Mouse (Mus musculus) testis, postnatal 14 days (tissue): Measurements from ENCODE around the gene Eif4ebp2.

Experiments used
- DNase-seq: peaks from one replicate; pipeline ENCODE4 v3.0.0; 2021; ENCODE audit warnings: low spot score

Gene Eif4ebp2

DNA sequence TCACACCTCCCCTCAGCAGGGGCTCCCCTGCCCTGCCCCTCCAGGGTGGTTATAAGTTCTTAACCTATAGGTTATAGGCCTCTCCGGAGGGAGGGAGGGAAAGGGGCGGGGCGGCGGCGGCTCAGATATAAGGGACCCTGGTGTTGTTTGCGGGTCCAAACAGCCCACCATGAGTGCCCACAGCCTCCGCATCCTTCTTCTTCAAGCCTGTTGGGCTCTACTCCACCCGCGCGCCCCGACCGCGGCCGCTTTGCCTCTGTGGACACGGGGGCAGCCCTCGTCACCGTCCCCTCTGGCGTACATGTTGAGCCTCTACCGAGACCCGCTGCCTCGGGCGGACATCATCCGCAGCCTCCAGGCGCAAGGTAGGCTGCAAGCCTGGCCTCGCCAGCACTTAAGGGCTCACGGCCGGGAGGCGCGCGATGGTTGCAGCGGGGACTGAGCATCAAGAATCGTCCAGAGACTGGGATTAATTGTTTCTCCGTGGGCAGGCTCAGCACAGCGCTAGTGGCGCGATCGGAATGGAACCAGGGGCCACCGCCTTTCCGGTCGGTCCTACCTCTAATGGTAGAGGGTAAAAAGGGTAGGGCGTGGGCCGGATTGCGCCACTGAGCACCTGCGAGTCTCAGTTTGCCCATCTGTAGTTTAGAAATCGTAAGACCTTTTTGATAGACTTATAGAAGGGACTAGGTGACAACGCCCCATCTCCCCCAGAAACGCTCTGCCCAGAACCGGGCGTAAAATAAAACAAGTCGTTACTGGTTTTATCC lies 34.1 kb downstream of the Eif4ebp2 start:
- DNase-seq = no peak

DNA sequence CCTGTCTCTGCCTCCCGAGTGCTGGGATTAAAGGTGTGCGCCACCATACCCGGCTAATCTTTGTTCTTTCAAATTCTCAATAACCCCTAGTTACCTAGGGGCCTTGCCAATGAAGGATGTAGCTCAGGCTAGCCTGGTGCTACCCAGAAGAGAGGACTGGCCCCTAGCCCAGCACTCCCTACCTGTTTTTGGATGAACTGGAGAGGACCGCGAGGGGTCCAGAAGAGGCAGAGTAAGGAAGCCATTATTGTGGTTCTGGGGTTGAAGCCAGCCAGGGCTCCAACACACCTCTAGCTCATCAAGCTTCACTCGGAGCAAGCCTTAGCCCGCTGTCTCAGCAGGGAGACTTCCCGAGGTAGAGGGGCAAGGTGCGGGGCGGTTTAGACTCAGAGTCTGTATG lies 34.8 kb downstream of the Eif4ebp2 start, which contains the start of gene Nodal:
Gene Nodal (plus strand): TSS at position 301 of the 400 bp plus-strand sequence.
- no peak for DNase-seq

DNA sequence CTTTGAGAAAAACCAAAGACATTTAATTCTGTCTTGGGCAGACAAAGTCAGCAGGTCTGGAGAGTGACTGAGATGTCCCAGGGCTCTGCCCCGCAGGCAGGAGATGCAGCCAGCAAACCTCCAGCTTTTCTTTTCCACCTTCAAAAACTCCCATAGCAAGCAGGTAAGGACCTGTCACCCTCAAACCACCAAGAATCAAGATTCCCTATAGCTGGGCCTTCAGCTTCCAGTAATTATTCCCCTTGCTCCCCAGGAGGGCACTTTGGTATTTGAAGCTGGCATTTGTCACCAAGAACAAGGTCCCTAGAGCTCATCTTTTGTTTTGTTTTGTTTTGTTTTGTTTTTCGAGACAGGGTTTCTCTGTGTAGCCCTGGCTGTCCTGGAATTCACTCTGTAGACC lies 35.4 kb downstream of the Eif4ebp2 start:
- DNase-seq = no peak

DNA sequence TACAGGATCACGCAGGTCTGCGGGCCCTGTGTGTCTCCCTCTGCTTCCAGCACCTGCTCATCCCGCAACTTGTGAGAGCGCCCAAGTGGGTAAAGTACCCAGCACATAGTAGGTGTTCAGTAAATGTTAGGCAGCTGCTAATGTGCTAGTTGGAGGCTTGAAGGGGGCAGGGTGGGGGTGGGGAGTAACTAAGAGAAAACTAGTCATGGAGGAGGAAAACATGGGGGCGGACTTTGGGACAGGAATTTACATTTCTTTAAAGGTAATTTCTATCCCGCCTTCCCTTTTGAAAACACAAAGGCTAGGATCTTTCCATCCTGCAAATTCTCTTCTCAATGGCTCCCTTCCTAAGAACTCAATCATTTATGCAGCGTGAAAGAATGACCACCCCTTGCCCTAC lies 35.9 kb downstream of the Eif4ebp2 start:
- no peak for DNase-seq

DNA sequence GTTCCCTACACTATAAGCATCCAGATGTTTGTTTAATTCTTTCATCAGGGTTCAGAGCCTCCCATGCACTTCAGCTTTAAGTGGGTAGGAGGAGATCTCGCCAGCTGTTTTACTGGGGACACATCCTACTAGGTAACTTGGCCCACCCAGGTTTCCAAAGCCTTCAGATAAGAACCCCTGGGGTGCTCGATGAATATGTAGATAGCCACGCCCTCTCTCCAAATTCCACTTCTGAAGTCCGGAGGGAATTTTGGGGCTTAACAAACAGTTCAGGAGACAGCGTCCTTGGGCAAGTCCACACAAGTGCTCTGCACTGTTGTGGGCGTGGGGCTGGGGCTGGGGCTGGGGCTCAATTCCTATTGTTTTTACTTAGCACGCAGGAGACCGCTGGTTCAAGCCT lies 36.6 kb downstream of the Eif4ebp2 start:
- DNase-seq = no peak

DNA sequence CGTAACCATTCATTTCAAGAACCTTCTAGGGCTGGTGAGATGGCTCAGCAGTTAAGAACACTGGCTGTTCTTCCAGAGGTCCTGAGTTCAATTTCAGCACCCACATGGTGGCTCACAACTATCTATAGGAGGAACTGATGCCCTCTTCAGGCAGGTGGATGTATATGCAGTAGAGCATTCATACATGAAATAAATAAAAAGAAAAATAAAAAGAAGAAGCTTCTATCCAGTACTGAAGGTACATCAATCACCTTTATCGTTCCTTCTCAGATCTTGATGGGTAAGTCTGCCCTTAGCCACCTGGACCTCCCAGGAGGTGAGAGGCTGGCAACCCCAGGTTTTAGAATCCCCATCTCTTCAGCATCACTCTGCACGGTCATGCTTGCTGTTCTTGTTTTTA lies 37.2 kb downstream of the Eif4ebp2 start:
- DNase-seq = no peak

DNA sequence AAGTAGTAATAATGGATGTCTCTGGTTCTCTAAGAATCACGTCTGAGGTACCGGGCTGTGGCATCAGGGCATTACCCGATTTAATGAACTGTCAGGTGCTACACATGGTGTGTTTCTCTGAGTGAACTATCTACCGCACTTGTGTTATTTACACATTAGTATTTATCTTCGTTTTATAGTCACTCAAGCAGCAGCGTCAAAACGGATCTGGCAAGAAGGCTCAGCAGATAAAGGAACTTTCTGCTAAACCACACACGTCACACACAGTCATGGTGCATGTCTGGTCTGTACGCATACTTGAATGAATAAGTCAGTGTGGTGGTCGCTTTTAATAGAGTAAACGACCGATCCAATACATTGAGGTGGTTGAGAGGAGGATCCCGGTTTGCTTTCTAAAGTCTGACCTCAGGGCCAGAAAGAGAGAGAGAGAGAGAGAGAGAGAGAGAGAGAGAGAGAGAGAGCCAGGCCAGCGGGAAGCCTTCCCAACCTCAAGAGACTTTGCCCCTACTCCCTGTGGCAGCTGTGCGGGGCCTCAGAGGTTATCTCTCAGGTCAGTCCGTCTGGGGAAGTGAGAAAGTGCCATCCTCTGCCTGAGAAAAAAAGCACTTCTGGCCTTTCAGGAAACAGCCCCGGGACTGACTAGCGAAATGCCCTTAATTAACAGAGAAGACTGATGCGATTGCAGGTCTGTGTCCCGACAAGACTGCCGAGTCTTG lies 39.4 kb downstream of the Eif4ebp2 start:
- no peak for DNase-seq

DNA sequence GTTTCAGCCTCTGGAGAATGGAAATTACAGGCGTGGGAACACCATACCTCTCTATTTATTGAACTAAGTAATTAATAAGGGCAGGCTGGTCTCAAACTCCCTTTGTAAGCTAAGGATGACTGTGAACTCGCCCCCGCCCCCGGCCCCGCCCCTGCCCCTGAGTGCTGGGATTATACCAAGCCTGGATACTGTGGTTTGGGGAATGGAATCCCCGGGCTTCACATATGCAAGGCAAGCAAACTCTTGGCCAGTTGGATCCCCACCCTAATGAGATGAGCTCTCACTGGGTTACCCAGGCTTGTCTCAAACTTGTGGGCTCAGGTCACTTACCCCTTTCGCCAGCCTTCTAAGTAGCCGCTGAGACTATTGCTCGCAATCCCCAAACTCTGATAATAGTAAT lies 42.3 kb downstream of the Eif4ebp2 start:
- no peak for DNase-seq

DNA sequence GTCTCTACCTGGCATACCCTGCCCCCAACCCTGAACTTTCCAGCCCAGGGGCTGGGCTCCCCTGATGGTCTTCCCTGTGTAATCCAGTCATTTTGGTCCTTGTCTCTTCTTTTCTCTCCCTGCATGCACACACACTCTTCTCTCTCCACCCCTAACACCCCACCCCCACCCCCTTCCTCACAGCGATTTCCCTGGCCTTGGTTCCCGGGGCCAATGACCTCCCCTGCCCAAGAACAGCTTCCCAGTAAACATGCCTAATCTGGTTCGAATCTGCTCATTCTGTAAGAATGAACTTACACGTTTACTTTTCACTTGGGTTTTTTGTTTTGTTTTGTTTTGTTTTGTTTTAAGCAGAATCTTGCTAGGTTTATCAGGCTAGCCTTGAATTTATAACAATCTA lies 42.7 kb downstream of the Eif4ebp2 start:
- DNase-seq = no peak

DNA sequence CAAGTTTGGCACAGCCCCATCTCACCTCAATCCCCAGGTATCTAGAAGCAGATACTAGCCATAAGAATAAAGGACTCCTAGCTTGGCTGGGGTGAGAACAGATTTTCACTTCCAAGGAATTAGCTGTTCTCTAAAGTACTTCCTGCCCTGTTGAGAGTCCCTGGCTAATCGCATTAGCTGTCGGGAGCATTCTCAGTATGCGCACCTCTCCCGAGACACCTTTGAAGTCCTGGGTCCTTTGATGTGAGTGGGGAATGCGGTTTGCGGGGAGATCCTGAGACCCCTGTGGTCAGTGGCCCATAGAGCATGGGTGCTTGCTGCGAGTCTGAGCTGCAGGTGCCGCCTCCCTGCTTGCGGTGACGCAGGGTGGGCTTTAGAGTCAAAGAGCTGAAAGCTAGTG lies 46.5 kb downstream of the Eif4ebp2 start:
- no peak for DNase-seq

DNA sequence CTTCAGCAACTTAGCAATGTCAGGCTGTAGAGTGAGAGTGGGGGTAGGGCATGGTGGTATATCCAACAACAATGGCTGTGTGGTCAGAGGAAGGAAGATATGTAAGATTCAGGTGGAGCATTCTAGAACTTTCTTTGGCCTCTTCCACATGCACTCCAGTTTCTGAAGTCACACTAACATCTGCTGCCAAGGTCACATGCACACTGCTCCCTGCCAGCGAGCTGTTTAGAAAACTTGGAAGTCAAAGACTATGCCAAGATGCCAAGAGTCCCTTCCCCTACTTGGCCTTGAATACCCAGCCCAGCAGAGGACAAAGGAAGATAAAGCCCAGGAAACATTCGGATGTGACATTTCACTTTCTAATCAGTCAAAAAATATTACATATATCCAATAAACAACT lies 49.5 kb downstream of the Eif4ebp2 start:
- peak; percentile 32 for DNase-seq

DNA sequence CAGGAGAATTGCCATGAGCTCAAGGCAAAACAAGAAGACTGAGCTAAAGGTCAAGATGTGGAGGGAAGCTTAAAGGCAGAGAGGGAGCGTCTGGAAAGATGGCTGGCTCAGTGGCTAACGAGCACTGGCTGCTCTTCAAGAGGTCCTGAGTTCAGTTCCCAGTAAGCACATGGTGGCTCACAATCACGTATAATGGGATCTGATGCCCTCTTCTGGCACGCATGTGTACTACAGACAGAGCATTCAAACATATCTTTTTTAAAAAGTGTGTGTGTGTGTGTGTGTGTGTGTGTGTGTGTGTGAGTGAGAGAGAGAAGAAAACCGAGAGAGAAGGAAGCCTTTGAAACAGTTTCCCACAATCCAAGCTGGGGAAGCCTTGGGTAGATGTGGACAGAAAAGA lies 50.0 kb downstream of the Eif4ebp2 start:
- DNase-seq = no peak

DNA sequence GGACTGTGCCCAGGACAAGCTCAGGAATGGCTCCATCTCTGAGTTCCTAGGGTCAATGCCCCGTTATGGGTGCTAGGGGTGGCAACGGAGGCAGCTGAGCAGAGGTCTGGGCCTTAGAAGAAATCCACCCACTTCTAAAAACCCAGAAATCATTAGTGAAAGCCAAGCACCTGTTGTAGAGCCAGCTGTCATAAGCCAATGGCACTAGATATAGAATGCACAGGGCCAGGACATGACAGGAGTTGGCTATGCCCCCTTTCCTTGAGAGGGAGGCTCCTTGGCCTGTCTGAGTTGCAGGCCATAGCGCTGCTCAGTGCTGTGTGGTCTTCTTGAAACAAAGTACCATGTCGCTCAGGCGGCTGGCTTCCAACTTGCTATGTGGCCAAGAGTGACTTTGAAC lies 52.1 kb downstream of the Eif4ebp2 start:
- no peak for DNase-seq

DNA sequence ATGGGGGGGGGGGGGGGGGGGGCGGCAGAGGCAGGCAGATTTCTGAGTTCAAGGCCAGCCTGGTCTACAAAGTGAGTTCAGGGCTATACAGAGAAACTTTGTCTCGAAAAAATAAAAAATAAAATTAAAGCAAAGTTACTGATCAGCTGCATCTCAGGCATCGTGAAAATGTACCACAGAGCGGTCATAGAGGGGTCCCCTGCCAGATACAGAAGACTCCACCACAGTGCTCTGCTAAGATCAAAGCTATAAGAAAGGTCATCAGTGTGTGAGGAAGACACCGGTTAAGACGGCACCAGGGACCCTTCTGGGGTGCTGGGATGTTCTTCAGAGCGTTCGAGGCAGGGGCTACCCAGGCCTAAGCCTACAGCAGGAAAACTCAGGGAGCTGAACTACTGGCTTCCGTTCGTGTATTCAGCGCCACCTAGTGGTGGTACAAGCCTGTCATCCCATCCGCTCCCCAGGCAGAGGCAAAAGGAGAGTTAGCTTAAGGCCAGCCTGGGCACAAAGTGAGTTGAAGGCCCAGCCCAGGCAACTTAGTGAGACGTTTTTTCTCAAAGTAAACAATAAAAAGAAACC lies 53.2 kb downstream of the Eif4ebp2 start:
- peak; percentile 72 for DNase-seq

DNA sequence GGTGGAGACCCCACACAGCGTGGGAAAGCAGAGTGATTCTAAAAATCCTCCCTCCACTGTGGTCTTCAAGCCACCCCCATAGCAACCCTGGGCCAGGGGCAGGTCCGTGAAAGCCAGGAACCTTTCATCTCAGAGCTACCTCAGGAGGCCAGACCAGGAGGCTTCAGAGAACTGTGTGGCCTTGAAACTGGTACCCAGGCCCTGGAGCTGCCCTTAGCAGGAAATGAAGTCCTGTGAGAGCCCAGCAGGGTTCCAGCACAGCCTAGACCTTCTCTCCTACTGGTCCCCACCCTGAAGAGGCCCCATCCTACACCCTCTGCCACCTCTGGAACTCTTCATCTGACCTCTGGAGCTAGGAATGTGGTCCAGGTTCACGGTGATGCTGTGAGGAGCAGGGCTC lies 54.3 kb downstream of the Eif4ebp2 start:
- DNase-seq = no peak

DNA sequence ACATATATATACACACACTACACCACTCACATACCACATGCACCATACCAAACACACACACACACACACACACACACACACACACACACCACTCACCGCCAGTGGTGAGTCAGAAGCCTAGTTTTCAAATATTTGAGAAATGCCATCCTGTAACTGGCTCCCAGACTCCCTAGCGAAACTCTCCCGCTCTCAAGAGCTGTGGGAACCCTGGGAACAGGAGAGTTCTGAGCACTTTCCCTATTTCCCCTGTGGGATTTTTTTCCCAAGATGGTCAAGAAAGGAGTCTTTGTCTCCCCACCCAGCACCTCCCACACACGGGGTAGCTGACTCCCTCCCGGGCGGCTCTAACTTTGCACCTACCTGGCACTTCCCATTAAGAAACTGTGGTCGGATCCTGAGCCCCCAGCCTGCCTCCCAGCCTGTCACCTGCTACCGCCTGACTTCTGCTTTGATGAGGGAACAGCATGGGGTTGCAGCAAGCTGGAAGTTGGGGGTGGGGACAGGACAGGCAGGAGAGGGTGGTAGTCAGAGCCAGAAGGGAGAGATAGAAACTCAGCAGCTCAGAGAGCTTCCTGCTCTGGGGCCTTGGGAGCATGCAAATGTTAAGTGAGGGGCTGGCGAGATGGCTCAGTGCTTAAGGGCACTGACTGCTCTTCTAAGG lies 57.9 kb downstream of the Eif4ebp2 start:
- no peak for DNase-seq

DNA sequence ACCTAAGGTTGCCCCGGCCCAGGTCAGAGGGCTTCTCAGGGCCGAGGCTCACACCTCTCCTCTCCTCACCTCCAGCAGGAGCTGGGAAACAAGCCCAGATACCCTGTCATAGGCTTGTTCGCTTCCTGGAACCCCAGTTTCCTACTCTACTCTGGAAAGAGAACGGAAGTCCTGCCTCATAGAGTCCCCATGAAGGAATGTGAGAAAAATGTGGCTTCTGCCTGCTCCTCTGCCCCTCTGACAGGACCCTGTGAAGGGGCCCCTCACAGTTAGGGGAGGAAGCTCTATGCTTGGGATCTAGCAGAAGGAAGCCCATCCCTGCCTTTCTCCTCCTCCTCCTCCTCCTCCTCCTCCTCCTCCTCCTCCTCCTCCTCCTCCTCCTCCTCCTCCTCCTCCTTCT lies 59.9 kb downstream of the Eif4ebp2 start:
- no peak for DNase-seq

DNA sequence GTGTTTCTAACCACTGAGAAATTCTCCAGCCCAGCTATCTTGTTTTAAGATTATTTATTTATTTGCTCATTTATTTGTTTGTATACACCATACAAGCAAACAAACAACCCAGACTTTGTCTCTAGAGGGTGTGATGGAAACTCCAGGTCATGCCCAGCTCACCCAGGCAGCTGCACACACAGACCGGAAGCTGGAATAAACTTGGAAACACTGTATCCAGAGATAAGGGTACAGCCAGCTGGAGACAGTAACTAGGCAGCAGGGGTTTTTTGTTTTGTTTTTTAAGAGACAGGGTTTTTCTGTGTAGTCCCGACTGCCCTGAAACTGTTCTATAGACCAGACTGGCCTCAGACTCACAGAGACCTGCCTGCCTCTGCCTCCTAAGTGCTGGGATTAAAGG lies 62.3 kb downstream of the Eif4ebp2 start:
- DNase-seq = peak; percentile 40

DNA sequence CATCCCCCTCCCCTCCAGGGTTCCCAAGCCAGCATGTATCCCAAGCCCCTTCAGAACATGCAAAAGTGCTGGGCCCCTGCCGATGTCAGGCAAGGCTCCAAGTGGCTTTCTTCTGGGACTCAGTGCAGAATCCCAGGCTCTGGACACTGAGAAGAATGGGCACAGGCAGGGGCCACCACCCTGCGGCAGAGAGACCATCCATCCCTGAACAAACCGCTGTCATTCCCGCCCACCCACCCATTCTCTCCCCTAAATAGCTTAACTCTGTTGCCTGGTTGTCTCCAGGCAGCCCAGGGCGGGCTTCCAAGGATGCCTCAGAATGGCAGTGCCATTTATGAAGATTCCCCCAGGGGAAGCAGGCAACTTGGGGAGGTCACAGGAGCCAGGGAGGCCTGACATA lies 63.4 kb downstream of the Eif4ebp2 start:
- no peak for DNase-seq

DNA sequence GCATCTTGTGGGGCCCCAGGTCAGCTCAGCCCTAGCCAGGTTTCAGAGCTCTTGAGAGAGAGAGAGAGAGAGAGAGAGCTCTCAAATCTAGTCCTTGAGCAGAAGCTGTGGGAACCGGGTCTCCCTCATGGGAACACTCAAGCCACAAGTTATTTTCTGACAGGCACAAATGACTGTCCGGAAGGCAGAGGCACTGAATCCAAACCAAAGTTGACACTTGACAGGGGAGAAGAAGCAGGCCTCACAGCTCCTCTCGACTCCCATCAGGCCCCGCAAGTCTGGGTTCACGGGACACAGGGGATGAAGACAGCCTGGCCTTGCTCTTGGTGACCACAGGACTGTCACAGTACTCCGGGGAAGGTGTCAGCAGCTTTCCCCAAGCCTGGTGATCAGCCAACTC lies 66.2 kb downstream of the Eif4ebp2 start:
- no peak for DNase-seq

DNA sequence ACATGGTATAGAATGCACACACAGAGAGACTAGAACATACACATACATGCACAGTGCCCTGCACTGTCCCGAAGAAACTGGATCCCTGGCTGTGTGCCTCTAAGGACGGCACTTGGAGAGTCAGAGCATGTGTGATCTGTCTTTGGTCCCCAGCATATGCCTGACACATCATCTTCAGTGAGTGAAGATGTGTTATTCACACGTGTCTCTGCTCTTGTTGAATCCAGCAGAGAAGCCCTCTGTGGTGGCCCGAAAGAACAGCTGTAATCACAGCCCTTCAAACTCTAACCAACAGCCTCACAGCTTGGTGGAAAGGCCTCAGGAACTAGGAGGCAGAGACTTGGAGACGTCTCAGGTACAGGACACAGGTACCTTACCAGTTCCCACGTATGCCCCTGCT lies 67.3 kb downstream of the Eif4ebp2 start:
- DNase-seq = no peak

DNA sequence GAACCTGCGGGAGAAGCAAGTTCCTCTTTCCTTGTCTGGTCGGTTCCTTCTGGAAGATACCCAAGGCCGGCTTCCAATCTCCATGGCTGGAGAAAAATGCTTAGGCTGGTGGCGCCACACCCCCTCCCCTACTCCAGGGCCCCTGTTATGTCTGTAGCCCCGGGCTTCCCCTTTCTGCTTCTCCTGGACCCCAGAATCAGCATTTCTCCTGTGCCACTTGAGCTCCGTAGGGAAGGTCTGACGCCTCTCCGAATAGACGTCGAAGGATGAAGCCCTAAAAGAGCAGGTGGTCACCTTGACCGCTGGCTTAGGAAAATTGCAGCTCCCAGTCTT lies 68.8 kb downstream of the Eif4ebp2 start:
- no peak for DNase-seq
